Mouse (Mus musculus) heart, postnatal 36 days (tissue): ENCODE results near the gene Gm10801. TPM values are rescaled to one million over a fixed set of nuclear protein-coding genes. Genes with fewer than 3 reads are reported as not detected.
"Not testable (repeated sequence)": the region's sequence is repeated elsewhere in the genome, so short reads cannot be mapped to it uniquely, and the experiment has no call there.

Source experiments
- DNase-seq, 2 experiments: peaks; one replicate each; pipeline ENCODE4 v3.0.0; 2021 to 2022
- intact Hi-C: fragments of 180-260 bp; cut with DNase I; formaldehyde crosslinking; loops from one replicate; pipeline ENCODE4 v1.15.1; 2025
- total RNA-seq, 2 experiments: library from RNA; stranded (reverse); gene quantifications; 2 replicates each; pipeline ENCODE4 v1.2.3; 2021

Gm10801 gene
- total RNA-seq, result under 1 TPM in 1 of 2 experiments, not detected in 1; 0.75 TPM

- intact Hi-C loops, DNase-seq: not testable (repeated sequence)
Observed at GRCm38 (mm10) chr2:98661937-98662336, at the start of gene Gm10801. TSS of gene Gm10801 (plus strand) at chr2:98662237.

- intact Hi-C loops, result not testable (repeated sequence)
Observed at GRCm38 (mm10) chr2:98667201-98667600, 5.2 kb downstream of the Gm10801 start, which contains the start of gene Gm10800. TSS of gene Gm10800 (minus strand) at chr2:98667301.

GRCm38 (mm10) chr2:98697533-98697932, 35.5 kb downstream of the Gm10801 start:
- DNase-seq, result no peak
- intact Hi-C loops, result no loop called here

More at GRCm38 (mm10) chr2:98667201-98667600, 5.2 kb downstream of the Gm10801 start, which contains the start of gene Gm10800:
- DNase-seq, result not testable (repeated sequence)

Other genes starting within 250 kb of the Gm10801 start
- gene Gm10800, start 5.1 kb downstream of the Gm10801 start, total RNA-seq, result under 1 TPM; 0.43 to 0.61 TPM